Mouse (Mus musculus): Measurements from ENCODE around the gene Chuk.

Gene Chuk

GRCm38 (mm10) chr19:44107661-44108521 lies 611 bp upstream of the Chuk start:
- in situ Hi-C loops (cut with MboI, MseI): no loop called here

GRCm38 (mm10) chr19:44104393-44104792 lies 2.9 kb downstream of the Chuk start:
- in situ Hi-C loops (cut with MboI, MseI): no loop called here

- in situ Hi-C loops (cut with MboI, MseI): no loop called here
These were observed 4.3 kb downstream of the Chuk start for GRCm38 (mm10) chr19:44103001-44103400.

- in situ Hi-C loops (cut with MboI, MseI): no loop called here
These were observed 6.4 kb downstream of the Chuk start for GRCm38 (mm10) chr19:44100840-44101239.

GRCm38 (mm10) chr19:44086278-44086677 lies 21.0 kb downstream of the Chuk start:
- in situ Hi-C loops (cut with MboI, MseI): no loop called here

- in situ Hi-C loops (cut with MboI, MseI): no loop called here
These were observed 26.4 kb downstream of the Chuk start for GRCm38 (mm10) chr19:44080920-44081319.

GRCm38 (mm10) chr19:44080023-44080422 lies 27.3 kb downstream of the Chuk start:
- in situ Hi-C loops (cut with MboI, MseI): no loop called here

- in situ Hi-C loops (cut with MboI, MseI): no loop called here
These were observed 30.3 kb downstream of the Chuk start for GRCm38 (mm10) chr19:44077024-44077423.

- in situ Hi-C loops (cut with MboI, MseI): no loop called here
These were observed 30.8 kb downstream of the Chuk start for GRCm38 (mm10) chr19:44076457-44076856.

GRCm38 (mm10) chr19:44074986-44075385 lies 32.3 kb downstream of the Chuk start:
- in situ Hi-C loops (cut with MboI, MseI): no loop called here

- in situ Hi-C loops (cut with MboI, MseI): no loop called here
These were observed 36.1 kb downstream of the Chuk start for GRCm38 (mm10) chr19:44071166-44071565.

- in situ Hi-C loops (cut with MboI, MseI): no loop called here
These were observed 37.4 kb downstream of the Chuk start for GRCm38 (mm10) chr19:44069914-44070232.

- in situ Hi-C loops (cut with MboI, MseI): no loop called here
These were observed 38.0 kb downstream of the Chuk start, which contains the start of gene Erlin1 for GRCm38 (mm10) chr19:44069121-44069913. Gene Erlin1, minus strand, starts transcription at chr19:44069785.

GRCm38 (mm10) chr19:44068232-44068631 lies 39.0 kb downstream of the Chuk start:
- in situ Hi-C loops (cut with MboI, MseI): no loop called here

- in situ Hi-C loops (cut with MboI, MseI): no loop called here
These were observed 39.8 kb downstream of the Chuk start for GRCm38 (mm10) chr19:44067323-44068049.

- in situ Hi-C loops (cut with MboI, MseI): no loop called here
These were observed 42.5 kb downstream of the Chuk start for GRCm38 (mm10) chr19:44064734-44065133.

- in situ Hi-C loops (cut with MboI, MseI): no loop called here
These were observed 43.5 kb downstream of the Chuk start for GRCm38 (mm10) chr19:44063773-44064172.

GRCm38 (mm10) chr19:44060226-44060625 lies 47.1 kb downstream of the Chuk start:
- in situ Hi-C loops (cut with MboI, MseI): no loop called here

- in situ Hi-C loops (cut with MboI, MseI): no loop called here
These were observed 52.0 kb downstream of the Chuk start for GRCm38 (mm10) chr19:44055173-44055826.

- in situ Hi-C loops (cut with MboI, MseI): no loop called here
These were observed 56.9 kb downstream of the Chuk start for GRCm38 (mm10) chr19:44050388-44050787.

- in situ Hi-C loops (cut with MboI, MseI): no loop called here
These were observed 58.0 kb downstream of the Chuk start for GRCm38 (mm10) chr19:44049282-44049681.

- in situ Hi-C loops (cut with MboI, MseI): no loop called here
These were observed 61.4 kb downstream of the Chuk start for GRCm38 (mm10) chr19:44045847-44046246.

Data from T-helper 2 cell (primary cell).